Mouse (Mus musculus) heart, embryonic 14.5 days (tissue): ENCODE measurements around the gene Trim40. TPM values are rescaled to one million over a fixed set of nuclear protein-coding genes. Genes with fewer than 3 reads are reported as not detected.

Experiments used
- ATAC-seq: fragments of 200-750 bp; cut with Nextera tagmentation; 2 replicates; pipeline ENCODE4 v1.8.0; 2017; ENCODE audit warnings: low read depth, moderate TSS enrichment; ENCODE audit not compliant: insufficient number of reproducible peaks, insufficient read depth, low FRiP score
- H3K27ac ChIP-seq, 2 experiments: fragments of 200-500 bp in 1 of 2; fragments of 300-500 bp in 1 of 2; sonication (generic) in 1 of 2; replicated peaks in 1 of 2; 2 replicates each; pipeline ENCODE4 v1.5.1; 2012 to 2014; ENCODE audit warnings: low read depth in 2 of 2, low read length in 2 of 2, control low read depth in 1 of 2, mild to moderate bottlenecking in 1 of 2, mixed read lengths in 1 of 2; ENCODE audit not compliant: control insufficient read depth in 1 of 2, insufficient read depth in 1 of 2
- H3K27me3 ChIP-seq: fragments of 300-500 bp; sonication (generic); 2 replicates; pipeline ENCODE4 v1.6.1; 2014; ENCODE audit warnings: mild to moderate bottlenecking, low read length, control low read depth; ENCODE audit not compliant: control insufficient read depth, insufficient read depth
- H3K36me3 ChIP-seq: fragments of 300-500 bp; sonication (generic); 2 replicates; pipeline ENCODE4 v1.6.1; 2014; ENCODE audit warnings: mild to moderate bottlenecking, control low read depth, low read length, mixed read lengths; ENCODE audit not compliant: control insufficient read depth, insufficient read depth
- H3K4me1 ChIP-seq, 2 experiments: fragments of 200-500 bp in 1 of 2; fragments of 300-500 bp in 1 of 2; sonication (generic) in 1 of 2; 2 replicates each; pipeline ENCODE4 v1.6.1; 2012 to 2014; ENCODE audit warnings: low read length in 2 of 2, control low read depth in 1 of 2, mixed read lengths in 1 of 2; ENCODE audit not compliant: control insufficient read depth in 2 of 2, insufficient read depth in 2 of 2
- H3K4me2 ChIP-seq: fragments of 300-500 bp; sonication (generic); 2 replicates; pipeline ENCODE4 v1.6.1; 2014; ENCODE audit warnings: mild to moderate bottlenecking, low read length
- H3K4me3 ChIP-seq, 2 experiments: fragments of 200-500 bp in 1 of 2; fragments of 300-500 bp in 1 of 2; sonication (generic) in 1 of 2; 2 replicates each; pipeline ENCODE4 v1.5.1; 2012 to 2014; ENCODE audit warnings: low read length in 2 of 2, mild to moderate bottlenecking in 2 of 2, control low read depth in 1 of 2, low read depth in 1 of 2, moderate library complexity in 1 of 2; ENCODE audit not compliant: control insufficient read depth in 1 of 2, insufficient read depth in 1 of 2
- H3K9ac ChIP-seq: fragments of 300-500 bp; sonication (generic); 2 replicates; pipeline ENCODE4 v1.6.1; 2014; ENCODE audit warnings: mild to moderate bottlenecking, low read length
- H3K9me3 ChIP-seq: fragments of 300-500 bp; sonication (generic); 2 replicates; pipeline ENCODE4 v1.6.1; 2016; ENCODE audit warnings: low read length, control low read depth; ENCODE audit not compliant: control insufficient read depth
- WGBS: fragments of 180-500 bp; shearing (Covaris S2); extraction: QIAGEN DNeasy Blood & Tissue Kit; methylation state at CpG from one replicate; pipeline ENCODE4 v1.1.7; 2014; 5-methylcytosine and 5-hydroxymethylcytosine counted together
- polyA plus RNA-seq: library from polyadenylated mRNA; unstranded; fragments of >200 nt; fragmentation: Nextera tagmentation; extraction: Ambion mirVana; gene quantifications from 2 replicates; pipeline ENCODE4 v1.2.1, GENCODE M21; 2014

The Trim40 gene
- polyA plus RNA-seq, 1 experiment from 2014 or later: not detected

- Histone ChIP-seq H3K27ac (no peak overlapping the region), H3K4me2 (no peak overlapping the region), H3K4me3 (no peak overlapping the region), H3K4me1 (no peaks in the 10 kb centered on the region), H3K9me3 (no peaks in the 10 kb centered on the region), H3K27me3 (no peaks in the 10 kb centered on the region), H3K36me3 (no peaks in the 10 kb centered on the region), H3K9ac (no peak overlapping the region)
- WGBS: 62% methylated on average over 3 of the region's 3 CpGs
- no peak for ATAC-seq
Measured at GRCm38 (mm10) chr17:36903651-36904050, 13.7 kb upstream of the Trim40 start.

- no peaks in the 10 kb centered on the region for H3K27me3 ChIP-seq
- H3K4me3 ChIP-seq: no peak overlapping the region
- H3K9ac ChIP-seq: no peak overlapping the region
- H3K36me3 ChIP-seq: no peaks in the 10 kb centered on the region
- H3K4me1 ChIP-seq: no peaks in the 10 kb centered on the region
- H3K9me3 ChIP-seq: no peaks in the 10 kb centered on the region
- no peak overlapping the region for H3K27ac ChIP-seq
- 19% methylated on average over 1 of the region's 1 CpGs for WGBS
- no peak for ATAC-seq
- no peak overlapping the region for H3K4me2 ChIP-seq
Measured at GRCm38 (mm10) chr17:36900691-36901090, 10.8 kb upstream of the Trim40 start.

GRCm38 (mm10) chr17:36900001-36900400, 10.1 kb upstream of the Trim40 start:
- Histone ChIP-seq H3K9me3 (no peaks in the 10 kb centered on the region), H3K27me3 (no peaks in the 10 kb centered on the region), H3K4me3 (no peak overlapping the region), H3K4me2 (no peak overlapping the region), H3K9ac (no peak overlapping the region), H3K36me3 (no peaks in the 10 kb centered on the region), H3K4me1 (no peaks in the 10 kb centered on the region), H3K27ac (no peak overlapping the region)
- no peak for ATAC-seq
- WGBS: 71% methylated on average over 5 of the region's 5 CpGs

- no peak overlapping the region for H3K27ac ChIP-seq
- WGBS: 52% methylated on average over 4 of the region's 4 CpGs
- H3K27me3 ChIP-seq: no peaks in the 10 kb centered on the region
- no peak for ATAC-seq
- no peaks in the 10 kb centered on the region for H3K36me3 ChIP-seq
- H3K9me3 ChIP-seq: no peaks in the 10 kb centered on the region
- H3K4me1 ChIP-seq: no peaks in the 10 kb centered on the region
- no peak overlapping the region for H3K4me2 ChIP-seq
- H3K4me3 ChIP-seq: no peak overlapping the region
- no peak overlapping the region for H3K9ac ChIP-seq
Measured at GRCm38 (mm10) chr17:36899376-36899775, 9.5 kb upstream of the Trim40 start.

- H3K9me3 ChIP-seq: no peaks in the 10 kb centered on the region
- H3K36me3 ChIP-seq: no peaks in the 10 kb centered on the region
- H3K27me3 ChIP-seq: no peaks in the 10 kb centered on the region
- H3K27ac ChIP-seq: no peak within 1 kb of the TSS
- WGBS: 60% methylated on average over 6 of the region's 6 CpGs
- no peak within 1 kb of the TSS for H3K4me2 ChIP-seq
- no peak within 1 kb of the TSS for H3K9ac ChIP-seq
- H3K4me1 ChIP-seq: no peaks in the 10 kb centered on the region
- no peak for ATAC-seq
- H3K4me3 ChIP-seq: no peak within 1 kb of the TSS
Measured at GRCm38 (mm10) chr17:36897552-36898205, 7.8 kb upstream of the Trim40 start, which contains the start of gene Trim31. Trim31 (plus strand) TSS chr17:36898118.

GRCm38 (mm10) chr17:36897065-36897464, 7.1 kb upstream of the Trim40 start:
- Histone ChIP-seq H3K4me1 (no peaks in the 10 kb centered on the region), H3K36me3 (no peaks in the 10 kb centered on the region), H3K4me3 (no peak overlapping the region), H3K9me3 (no peaks in the 10 kb centered on the region), H3K4me2 (no peak overlapping the region), H3K9ac (no peak overlapping the region), H3K27me3 (no peaks in the 10 kb centered on the region), H3K27ac (no peak overlapping the region)
- ATAC-seq: no peak

GRCm38 (mm10) chr17:36896583-36896982, 6.7 kb upstream of the Trim40 start:
- no peak overlapping the region for H3K4me3 ChIP-seq
- 91% methylated on average over 1 of the region's 1 CpGs for WGBS
- H3K9me3 ChIP-seq: no peaks in the 10 kb centered on the region
- H3K27me3 ChIP-seq: no peaks in the 10 kb centered on the region
- H3K27ac ChIP-seq: no peak overlapping the region
- H3K4me2 ChIP-seq: no peak overlapping the region
- no peak overlapping the region for H3K9ac ChIP-seq
- no peaks in the 10 kb centered on the region for H3K4me1 ChIP-seq
- no peaks in the 10 kb centered on the region for H3K36me3 ChIP-seq
- ATAC-seq: no peak

GRCm38 (mm10) chr17:36893387-36893786, 3.5 kb upstream of the Trim40 start:
- H3K27me3 ChIP-seq: no peaks in the 10 kb centered on the region
- 47% methylated on average over 5 of the region's 5 CpGs for WGBS
- H3K4me1 ChIP-seq: no peaks in the 10 kb centered on the region
- H3K4me2 ChIP-seq: no peak overlapping the region
- no peaks in the 10 kb centered on the region for H3K36me3 ChIP-seq
- no peaks in the 10 kb centered on the region for H3K9me3 ChIP-seq
- H3K27ac ChIP-seq: no peak overlapping the region
- no peak overlapping the region for H3K9ac ChIP-seq
- no peak for ATAC-seq
- no peak overlapping the region for H3K4me3 ChIP-seq
